Mouse (Mus musculus): ENCODE measurements around the gene BC037034. TPM values are rescaled to one million over a fixed set of nuclear protein-coding genes. Genes with fewer than 3 reads are reported as not detected.

Gene BC037034
- polyA plus RNA-seq, 1 experiment from 2014 or later: 3.1 TPM

- Histone ChIP-seq H3K27me3 (ENCODE audit: control insufficient read depth, insufficient read depth, low read depth, low read length) (no peaks in the 10 kb centered on the region), H3K4me3 (ENCODE audit: low read depth, low read length) (no peak overlapping the region), H3K4me2 (ENCODE audit: low read depth, low read length) (no peak overlapping the region), H3K4me1 (ENCODE audit: control insufficient read depth, low read depth, low read length) (no peaks in the 10 kb centered on the region), H3K9ac (ENCODE audit: low read depth, low read length) (no peak overlapping the region), H3K27ac (ENCODE audit: low read length) (no peak overlapping the region), H3K9me3 (replicated peaks; ENCODE audit: control insufficient read depth, low read length) (no peaks in the 10 kb centered on the region), H3K36me3 (ENCODE audit: control insufficient read depth, insufficient read depth) (no peaks in the 10 kb centered on the region)
- WGBS (ENCODE audit: insufficient replicate concordance): 71% methylated on average over 2 of the region's 2 CpGs
- ATAC-seq (ENCODE audit: low read depth): no peak
These were observed 30.1 kb downstream of the BC037034 start for GRCm38 (mm10) chr5:138233778-138234177.

GRCm38 (mm10) chr5:138229511-138229910 is 34.3 kb downstream of the BC037034 start:
- Histone ChIP-seq H3K9me3 (replicated peaks; ENCODE audit: control insufficient read depth, low read length) (no peaks in the 10 kb centered on the region), H3K27ac (ENCODE audit: low read length) (no peak overlapping the region), H3K4me3 (ENCODE audit: low read depth, low read length) (no peak overlapping the region), H3K9ac (ENCODE audit: low read depth, low read length) (no peak overlapping the region), H3K27me3 (ENCODE audit: control insufficient read depth, insufficient read depth, low read depth, low read length) (no peaks in the 10 kb centered on the region), H3K4me1 (ENCODE audit: control insufficient read depth, low read depth, low read length) (no peaks in the 10 kb centered on the region), H3K4me2 (ENCODE audit: low read depth, low read length) (no peak overlapping the region), H3K36me3 (ENCODE audit: control insufficient read depth, insufficient read depth) (no peaks in the 10 kb centered on the region)
- 77% methylated on average over 3 of the region's 3 CpGs for WGBS (ENCODE audit: insufficient replicate concordance)
- no peak for ATAC-seq (ENCODE audit: low read depth)

GRCm38 (mm10) chr5:138228026-138228425 is 35.8 kb downstream of the BC037034 start:
- no peak overlapping the region for H3K27ac ChIP-seq (ENCODE audit: low read length)
- no peak overlapping the region for H3K4me3 ChIP-seq (ENCODE audit: low read depth, low read length)
- H3K36me3 ChIP-seq (ENCODE audit: control insufficient read depth, insufficient read depth): no peaks in the 10 kb centered on the region
- H3K27me3 ChIP-seq (ENCODE audit: control insufficient read depth, insufficient read depth, low read depth, low read length): no peaks in the 10 kb centered on the region
- no peak overlapping the region for H3K4me2 ChIP-seq (ENCODE audit: low read depth, low read length)
- no peak for ATAC-seq (ENCODE audit: low read depth)
- no peaks in the 10 kb centered on the region for H3K9me3 ChIP-seq (replicated peaks; ENCODE audit: control insufficient read depth, low read length)
- 23% methylated on average over 3 of the region's 3 CpGs for WGBS (ENCODE audit: insufficient replicate concordance)
- no peaks in the 10 kb centered on the region for H3K4me1 ChIP-seq (ENCODE audit: control insufficient read depth, low read depth, low read length)
- H3K9ac ChIP-seq (ENCODE audit: low read depth, low read length): no peak overlapping the region

- WGBS (ENCODE audit: insufficient replicate concordance): 12% methylated on average over 2 of the region's 2 CpGs
- Histone ChIP-seq H3K4me2 (ENCODE audit: low read depth, low read length) (no peak overlapping the region), H3K4me1 (ENCODE audit: control insufficient read depth, low read depth, low read length) (peaks cover under 1% of the 10 kb centered on the region; the same call in 1 of the 2 replicates), H3K4me3 (ENCODE audit: low read depth, low read length) (no peak overlapping the region), H3K36me3 (ENCODE audit: control insufficient read depth, insufficient read depth) (no peaks in the 10 kb centered on the region), H3K9ac (ENCODE audit: low read depth, low read length) (no peak overlapping the region), H3K27me3 (ENCODE audit: control insufficient read depth, insufficient read depth, low read depth, low read length) (no peaks in the 10 kb centered on the region), H3K9me3 (replicated peaks; ENCODE audit: control insufficient read depth, low read length) (no peaks in the 10 kb centered on the region), H3K27ac (ENCODE audit: low read length) (no peak overlapping the region)
- no peak for ATAC-seq (ENCODE audit: low read depth)
These were observed 36.5 kb downstream of the BC037034 start for GRCm38 (mm10) chr5:138227367-138227766.

GRCm38 (mm10) chr5:138226491-138226890 is 37.3 kb downstream of the BC037034 start:
- Histone ChIP-seq H3K27ac (ENCODE audit: low read length) (no peak overlapping the region), H3K9ac (ENCODE audit: low read depth, low read length) (no peak overlapping the region), H3K36me3 (ENCODE audit: control insufficient read depth, insufficient read depth) (no peaks in the 10 kb centered on the region), H3K4me1 (ENCODE audit: control insufficient read depth, low read depth, low read length) (peaks cover 2% of the 10 kb centered on the region; the same call in 1 of the 2 replicates), H3K9me3 (replicated peaks; ENCODE audit: control insufficient read depth, low read length) (no peaks in the 10 kb centered on the region), H3K27me3 (ENCODE audit: control insufficient read depth, insufficient read depth, low read depth, low read length) (no peaks in the 10 kb centered on the region), H3K4me2 (ENCODE audit: low read depth, low read length) (no peak overlapping the region), H3K4me3 (ENCODE audit: low read depth, low read length) (no peak overlapping the region)
- no peak for ATAC-seq (ENCODE audit: low read depth)
- WGBS (ENCODE audit: insufficient replicate concordance): 35% methylated on average over 4 of the region's 4 CpGs

GRCm38 (mm10) chr5:138225700-138226099 is 38.1 kb downstream of the BC037034 start, which contains the start of gene Nxpe5:
Gene Nxpe5, plus strand, starts transcription at chr5:138225898.
- Histone ChIP-seq H3K4me3 (ENCODE audit: low read depth, low read length) (no peak within 1 kb of the TSS), H3K4me2 (ENCODE audit: low read depth, low read length) (no peak within 1 kb of the TSS), H3K9ac (ENCODE audit: low read depth, low read length) (no peak within 1 kb of the TSS), H3K36me3 (ENCODE audit: control insufficient read depth, insufficient read depth) (no peaks in the 10 kb centered on the region), H3K4me1 (ENCODE audit: control insufficient read depth, low read depth, low read length) (peaks cover 2% of the 10 kb centered on the region; the same call in 1 of the 2 replicates), H3K27ac (ENCODE audit: low read length) (no peak within 1 kb of the TSS), H3K27me3 (ENCODE audit: control insufficient read depth, insufficient read depth, low read depth, low read length) (no peaks in the 10 kb centered on the region), H3K9me3 (replicated peaks; ENCODE audit: control insufficient read depth, low read length) (no peaks in the 10 kb centered on the region)
- WGBS (ENCODE audit: insufficient replicate concordance): 48% methylated on average over 2 of the region's 2 CpGs
- no peak for ATAC-seq (ENCODE audit: low read depth)

- no peaks in the 10 kb centered on the region for H3K27me3 ChIP-seq (ENCODE audit: control insufficient read depth, insufficient read depth, low read depth, low read length)
- H3K4me1 ChIP-seq (ENCODE audit: control insufficient read depth, low read depth, low read length): peaks cover 2% of the 10 kb centered on the region; the same call in 1 of the 2 replicates
- no peaks in the 10 kb centered on the region for H3K9me3 ChIP-seq (replicated peaks; ENCODE audit: control insufficient read depth, low read length)
- ATAC-seq (ENCODE audit: low read depth): no peak
- no peak overlapping the region for H3K27ac ChIP-seq (ENCODE audit: low read length)
- H3K9ac ChIP-seq (ENCODE audit: low read depth, low read length): no peak overlapping the region
- 46% methylated on average over 3 of the region's 3 CpGs for WGBS (ENCODE audit: insufficient replicate concordance)
- H3K36me3 ChIP-seq (ENCODE audit: control insufficient read depth, insufficient read depth): no peaks in the 10 kb centered on the region
- no peak overlapping the region for H3K4me3 ChIP-seq (ENCODE audit: low read depth, low read length)
- H3K4me2 ChIP-seq (ENCODE audit: low read depth, low read length): no peak overlapping the region
These were observed 40.5 kb downstream of the BC037034 start for GRCm38 (mm10) chr5:138223287-138223686.

GRCm38 (mm10) chr5:138222111-138222510 is 41.7 kb downstream of the BC037034 start:
- Histone ChIP-seq H3K9ac (ENCODE audit: low read depth, low read length) (no peak overlapping the region), H3K27ac (ENCODE audit: low read length) (no peak overlapping the region), H3K36me3 (ENCODE audit: control insufficient read depth, insufficient read depth) (no peaks in the 10 kb centered on the region), H3K4me3 (ENCODE audit: low read depth, low read length) (no peak overlapping the region), H3K27me3 (ENCODE audit: control insufficient read depth, insufficient read depth, low read depth, low read length) (no peaks in the 10 kb centered on the region), H3K4me2 (ENCODE audit: low read depth, low read length) (no peak overlapping the region), H3K4me1 (ENCODE audit: control insufficient read depth, low read depth, low read length) (peaks cover 2% of the 10 kb centered on the region; the same call in 1 of the 2 replicates), H3K9me3 (replicated peaks; ENCODE audit: control insufficient read depth, low read length) (no peaks in the 10 kb centered on the region)
- ATAC-seq (ENCODE audit: low read depth): 0 out of 2 replicates have a peak, but pooled peaks have one; percentile 37
- 21% methylated on average over 4 of the region's 4 CpGs for WGBS (ENCODE audit: insufficient replicate concordance)

- WGBS (ENCODE audit: insufficient replicate concordance): 46% methylated on average over 2 of the region's 2 CpGs
- Histone ChIP-seq H3K36me3 (ENCODE audit: control insufficient read depth, insufficient read depth) (no peaks in the 10 kb centered on the region), H3K4me2 (ENCODE audit: low read depth, low read length) (no peak overlapping the region), H3K27ac (ENCODE audit: low read length) (no peak overlapping the region), H3K9ac (ENCODE audit: low read depth, low read length) (no peak overlapping the region), H3K27me3 (ENCODE audit: control insufficient read depth, insufficient read depth, low read depth, low read length) (no peaks in the 10 kb centered on the region), H3K4me1 (ENCODE audit: control insufficient read depth, low read depth, low read length) (peaks cover 2% of the 10 kb centered on the region; the same call in 1 of the 2 replicates), H3K9me3 (replicated peaks; ENCODE audit: control insufficient read depth, low read length) (0 out of 2 replicates have a peak, but pooled peaks cover 3% of the 10 kb centered on the region), H3K4me3 (ENCODE audit: low read depth, low read length) (no peak overlapping the region)
- ATAC-seq (ENCODE audit: low read depth): no peak
These were observed 44.0 kb downstream of the BC037034 start for GRCm38 (mm10) chr5:138219864-138220263.
